Mouse (Mus musculus) embryonic facial prominence, embryonic 15.5 days (tissue): ENCODE results near the gene Fam186b. TPM values are rescaled to one million over a fixed set of nuclear protein-coding genes. Genes with fewer than 3 reads are reported as not detected.
"Not testable (repeated sequence)": the region's sequence is repeated elsewhere in the genome, so short reads cannot be mapped to it uniquely, and the experiment has no call there.

Experiments used
- ATAC-seq: fragments of 200-750 bp; cut with Nextera tagmentation; 2 replicates; pipeline ENCODE4 v1.8.0; 2017; ENCODE audit warnings: low read depth, moderate TSS enrichment; ENCODE audit not compliant: insufficient number of reproducible peaks, low FRiP score, low TSS enrichment
- H3K27ac ChIP-seq: fragments of 300-500 bp; sonication (generic); replicated peaks from 2 replicates; pipeline ENCODE4 v1.5.1; 2015; ENCODE audit warnings: mild to moderate bottlenecking, inconsistent platforms
- H3K27me3 ChIP-seq: fragments of 300-500 bp; sonication (generic); 2 replicates; pipeline ENCODE4 v1.6.1; 2015; ENCODE audit warnings: inconsistent platforms
- H3K36me3 ChIP-seq: fragments of 300-500 bp; sonication (generic); 2 replicates; pipeline ENCODE4 v1.6.1; 2015; ENCODE audit warnings: mild to moderate bottlenecking, inconsistent platforms
- H3K4me1 ChIP-seq: fragments of 300-500 bp; sonication (generic); 2 replicates; pipeline ENCODE4 v1.6.1; 2015; ENCODE audit warnings: inconsistent platforms
- H3K4me2 ChIP-seq: fragments of 300-500 bp; sonication (generic); replicated peaks from 2 replicates; pipeline ENCODE4 v1.6.1; 2015; ENCODE audit warnings: mild to moderate bottlenecking, inconsistent platforms
- H3K4me3 ChIP-seq: fragments of 300-500 bp; sonication (generic); replicated peaks from 2 replicates; pipeline ENCODE4 v1.5.1; 2015; ENCODE audit warnings: mild to moderate bottlenecking, inconsistent platforms
- H3K9ac ChIP-seq: fragments of 300-500 bp; sonication (generic); 2 replicates; pipeline ENCODE4 v1.6.1; 2015; ENCODE audit warnings: inconsistent platforms
- H3K9me3 ChIP-seq: fragments of 300-500 bp; sonication (generic); replicated peaks from 2 replicates; pipeline ENCODE4 v1.6.1; 2016; ENCODE audit warnings: inconsistent platforms
- WGBS: fragments of 180-500 bp; shearing (Covaris S2); methylation state at CpG from one replicate; pipeline ENCODE4 v1.1.7; 2015; 5-methylcytosine and 5-hydroxymethylcytosine counted together
- polyA plus RNA-seq: library from polyadenylated mRNA; unstranded; fragments of >200 nt; fragmentation: Nextera tagmentation; extraction: Ambion mirVana; gene quantifications from 2 replicates; pipeline ENCODE4 v1.2.1, GENCODE M21; 2015

The Fam186b gene
- polyA plus RNA-seq, 1 experiment from 2014 or later: 0.27 TPM

DNA sequence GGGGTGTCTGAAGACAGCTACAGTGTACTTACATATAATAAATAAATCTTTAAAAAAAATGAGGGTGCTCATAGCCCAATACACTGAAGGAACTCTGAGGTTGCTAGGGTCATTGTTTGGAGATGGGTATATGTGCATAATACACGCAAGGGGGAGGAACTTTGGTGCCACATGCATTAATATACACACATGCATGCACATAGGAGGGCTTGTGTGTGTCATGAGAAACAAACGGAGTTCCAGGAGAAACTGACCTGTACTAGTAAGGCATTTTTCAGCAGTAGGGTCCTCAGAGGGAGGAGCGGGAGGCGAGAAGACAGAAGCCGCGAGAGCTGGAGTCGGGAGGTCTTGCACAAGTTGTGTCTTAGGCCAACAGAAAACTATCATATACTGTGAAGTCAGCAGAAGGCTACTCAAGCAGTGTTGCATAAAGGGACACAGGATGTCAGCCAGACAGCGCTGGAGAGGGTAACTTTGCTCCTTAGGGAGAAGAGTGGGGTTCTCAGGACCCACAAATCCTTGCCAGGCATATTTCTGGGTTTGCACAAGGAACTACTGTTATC, 36.4 kb downstream of the Fam186b start:
- ATAC-seq: no peak
- H3K36me3 ChIP-seq: no peaks in the 10 kb centered on the region
- peak overlapping the region; percentile 22 for H3K4me3 ChIP-seq
- H3K9ac ChIP-seq: no peak overlapping the region
- H3K4me2 ChIP-seq: peak overlapping the region; percentile 34
- no peaks in the 10 kb centered on the region for H3K27me3 ChIP-seq
- H3K9me3 ChIP-seq: no peaks in the 10 kb centered on the region
- H3K27ac ChIP-seq: 0 out of 2 replicates have a peak overlapping the region, but pooled peaks have one; percentile 7
- H3K4me1 ChIP-seq: peaks cover 9% of the 10 kb centered on the region; the same call in 1 of the 2 replicates
- WGBS: 59% methylated on average over 8 of the region's 8 CpGs

DNA sequence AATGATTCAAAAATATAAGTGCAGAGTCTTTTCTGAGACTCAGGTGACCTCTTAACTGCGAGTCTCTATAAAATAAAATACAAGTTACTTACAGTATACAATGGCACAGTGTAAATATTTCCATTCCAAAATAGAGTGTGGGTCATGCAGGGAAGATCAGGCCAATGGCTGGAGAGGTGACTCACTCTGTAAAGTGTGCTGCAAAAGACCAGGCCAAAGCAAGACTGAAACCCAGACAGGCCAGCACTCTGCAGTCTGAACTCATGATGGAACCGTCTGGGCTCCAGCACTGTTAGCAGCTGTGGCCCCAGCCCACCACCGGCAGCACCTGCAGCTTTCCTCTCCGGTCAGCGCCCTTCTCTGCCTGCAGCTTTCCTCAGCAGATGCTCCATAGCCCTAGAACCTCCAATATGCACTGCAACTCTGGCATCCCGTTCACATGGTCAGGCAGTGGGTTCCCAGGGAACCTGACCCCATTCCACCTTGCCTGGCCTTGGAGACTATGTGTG, 40.4 kb downstream of the Fam186b start:
- Histone ChIP-seq H3K36me3 (no peaks in the 10 kb centered on the region), H3K4me3 (no peak overlapping the region), H3K9ac (no peak overlapping the region), H3K4me1 (peaks cover 17% of the 10 kb centered on the region; the same call in 1 of the 2 replicates), H3K9me3 (no peaks in the 10 kb centered on the region), H3K27me3 (no peaks in the 10 kb centered on the region), H3K4me2 (no peak overlapping the region), H3K27ac (no peak overlapping the region)
- 84% methylated on average over 6 of the region's 6 CpGs for WGBS
- no peak for ATAC-seq

DNA sequence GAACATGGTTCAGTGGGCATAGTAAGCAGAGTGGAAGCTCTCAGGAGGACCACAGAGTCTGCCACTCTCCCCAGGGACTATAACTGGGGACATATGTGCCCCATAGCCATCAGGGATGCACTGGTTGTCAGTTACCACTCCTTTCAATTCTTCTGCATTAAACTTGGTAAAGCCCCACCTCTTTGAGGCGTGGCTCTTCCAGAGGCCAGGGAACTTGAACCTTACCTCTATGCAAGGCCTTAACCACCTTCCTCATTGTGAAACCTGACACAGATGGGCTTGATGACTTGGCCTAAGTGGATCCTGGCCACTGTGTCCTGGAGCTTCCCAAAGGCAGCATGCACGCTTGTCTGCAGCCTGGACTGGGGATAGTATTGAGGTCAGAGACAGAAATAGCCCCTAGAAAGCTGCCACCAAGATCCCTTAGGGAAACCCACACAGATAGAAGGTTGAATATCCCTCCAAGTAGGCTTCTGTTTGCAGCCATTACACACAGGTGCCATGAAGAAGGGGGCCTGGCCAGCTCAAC, 41.1 kb downstream of the Fam186b start:
- 77% methylated on average over 2 of the region's 2 CpGs for WGBS
- Histone ChIP-seq H3K36me3 (no peaks in the 10 kb centered on the region), H3K4me2 (no peak overlapping the region), H3K9me3 (no peaks in the 10 kb centered on the region), H3K27me3 (no peaks in the 10 kb centered on the region), H3K27ac (no peak overlapping the region), H3K4me1 (peaks cover 19% of the 10 kb centered on the region; the same call in 1 of the 2 replicates), H3K9ac (no peak overlapping the region), H3K4me3 (no peak overlapping the region)
- ATAC-seq: no peak

DNA sequence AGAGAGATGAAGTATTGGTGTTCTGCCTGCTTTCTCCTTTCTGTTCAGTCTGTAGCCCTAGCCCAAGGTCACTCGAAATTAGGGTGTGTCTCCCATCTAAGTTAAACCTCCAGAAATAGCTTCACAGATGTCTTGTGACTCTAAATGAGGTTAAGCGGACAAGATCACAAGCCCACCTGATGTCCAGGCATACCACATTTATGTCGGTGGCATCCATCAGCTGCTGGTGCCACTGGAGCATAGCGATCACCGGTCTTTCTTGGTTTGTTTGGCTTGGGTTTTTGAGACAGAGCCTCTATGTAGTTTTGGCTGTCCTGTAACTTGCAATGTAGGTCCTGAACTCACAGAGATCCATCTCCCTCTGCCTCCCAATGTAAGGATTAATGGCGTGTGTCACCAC, 41.9 kb downstream of the Fam186b start:
- Histone ChIP-seq H3K9ac (no peak overlapping the region), H3K4me3 (no peak overlapping the region), H3K27me3 (no peaks in the 10 kb centered on the region), H3K27ac (no peak overlapping the region), H3K9me3 (no peaks in the 10 kb centered on the region), H3K4me2 (no peak overlapping the region), H3K36me3 (no peaks in the 10 kb centered on the region), H3K4me1 (peaks cover 16% of the 10 kb centered on the region; the same call in 1 of the 2 replicates)
- no peak for ATAC-seq
- WGBS: 85% methylated on average over 6 of the region's 6 CpGs

DNA sequence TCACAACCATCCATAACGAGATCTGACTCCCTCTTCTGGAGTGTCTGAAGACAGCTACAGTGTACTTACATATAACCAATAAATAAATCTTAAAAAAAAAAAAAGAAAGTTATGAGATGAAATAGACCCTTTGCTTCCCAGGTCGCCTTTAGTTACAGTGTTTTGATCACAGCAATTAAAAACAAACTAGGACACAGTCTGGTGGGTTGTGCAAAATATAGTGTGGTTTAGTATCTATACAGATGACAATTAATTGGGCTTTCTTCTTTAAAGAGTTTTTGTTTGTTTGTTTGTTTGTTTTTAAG, 42.6 kb downstream of the Fam186b start:
- Histone ChIP-seq H3K4me1 (peaks cover 16% of the 10 kb centered on the region; the same call in 1 of the 2 replicates), H3K4me2 (peak overlapping the region; percentile 70; the same call in 1 of the 2 replicates), H3K4me3 (peak overlapping the region; percentile 74; the same call in 1 of the 2 replicates), H3K27ac (peak overlapping the region; percentile 99)
- not testable (repeated sequence) for H3K9ac ChIP-seq, H3K9me3 ChIP-seq, H3K36me3 ChIP-seq, ATAC-seq, H3K27me3 ChIP-seq
- 43% methylated on average over 2 of the region's 2 CpGs for WGBS

DNA sequence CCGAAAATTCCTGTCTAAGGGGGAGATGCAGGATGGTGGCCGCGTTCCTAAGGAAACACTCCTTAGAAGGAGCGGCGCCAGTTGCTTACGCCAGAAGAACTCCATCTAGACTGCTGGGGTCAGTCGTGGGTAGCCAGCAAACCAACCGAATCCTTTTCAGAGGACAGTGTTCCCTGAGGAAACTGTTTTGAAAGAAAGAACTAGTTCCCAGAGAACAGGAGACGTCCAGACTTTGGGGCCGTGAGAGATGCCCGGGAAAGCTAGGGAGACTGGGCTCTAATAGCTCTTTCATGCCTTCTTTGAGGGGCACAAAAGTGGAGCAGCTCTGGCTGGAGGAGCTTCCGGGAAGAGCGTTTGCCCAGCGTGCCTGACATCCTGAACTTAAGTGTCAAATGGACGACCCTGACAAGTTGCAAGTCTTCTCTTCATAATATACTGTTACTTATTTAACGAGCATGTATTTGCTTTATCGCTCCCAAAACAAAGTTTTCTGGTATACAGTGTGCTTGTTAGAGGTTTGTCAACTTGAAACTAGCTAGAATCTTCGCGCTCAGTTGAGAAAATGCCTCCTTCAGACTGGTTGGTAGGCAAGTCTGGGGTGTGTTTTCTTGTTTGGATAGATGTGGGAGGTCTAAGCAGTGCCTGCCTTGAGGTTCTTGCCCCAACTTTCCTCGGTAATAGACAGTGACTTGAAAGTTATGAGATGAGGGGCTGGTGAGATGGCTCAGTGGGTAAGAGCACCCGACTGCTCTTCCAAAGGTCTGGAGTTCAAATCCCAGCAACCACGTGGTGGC, 43.1 kb downstream of the Fam186b start:
- WGBS: 3% methylated on average over 22 of the region's 22 CpGs
- H3K4me3 ChIP-seq: peak overlapping the region; percentile 74
- no peaks in the 10 kb centered on the region for H3K9me3 ChIP-seq
- peak overlapping the region; percentile 70 for H3K4me2 ChIP-seq
- peak; percentile 67 for ATAC-seq
- no peaks in the 10 kb centered on the region for H3K27me3 ChIP-seq
- H3K4me1 ChIP-seq: peaks cover 16% of the 10 kb centered on the region; the same call in 1 of the 2 replicates
- peak overlapping the region; percentile 62 for H3K9ac ChIP-seq
- peak overlapping the region; percentile 99 for H3K27ac ChIP-seq
- peaks cover 10% of the 10 kb centered on the region for H3K36me3 ChIP-seq

DNA sequence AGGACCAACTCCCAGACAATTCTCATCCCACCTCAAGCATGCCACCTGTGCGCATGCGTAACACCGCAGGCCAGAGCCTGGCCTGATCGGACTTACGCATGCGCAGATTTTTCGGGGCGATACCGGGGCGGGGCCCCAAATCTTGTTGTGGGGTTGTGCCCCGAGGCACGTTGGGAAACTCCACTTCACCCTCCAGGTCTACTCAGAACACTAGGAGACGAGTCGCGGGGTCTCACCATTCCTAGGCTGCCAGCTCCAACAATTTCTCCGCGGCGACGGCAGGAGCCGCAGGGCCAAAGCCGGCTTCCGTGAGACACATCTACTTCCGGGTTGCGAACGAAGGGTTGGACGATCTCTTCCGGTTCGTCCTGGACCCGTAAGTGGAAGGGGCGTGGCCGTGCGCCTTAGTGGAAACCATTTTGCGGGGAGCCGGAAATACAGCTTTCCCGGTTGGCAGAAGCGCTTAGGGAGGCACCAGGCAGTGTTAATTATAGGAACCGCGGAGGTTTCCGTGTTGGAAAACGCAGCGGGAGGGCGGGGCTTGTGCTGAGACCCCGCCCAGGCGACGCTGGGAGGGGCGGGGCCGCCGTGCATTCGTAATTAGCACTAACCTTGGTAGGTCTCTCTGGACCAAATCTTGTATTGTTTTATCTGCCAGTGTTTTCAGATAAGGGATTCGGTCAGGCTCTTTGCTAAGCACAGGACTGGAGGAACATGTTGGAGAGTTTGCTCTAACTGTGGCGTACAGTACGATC, 43.9 kb downstream of the Fam186b start, which contains the start of gene Mcrs1:
TSS of gene Mcrs1 (minus strand) at position 336 of the 755 bp plus-strand sequence.
- Histone ChIP-seq H3K4me2 (peak within 1 kb of the TSS; percentile 70), H3K9ac (peak within 1 kb of the TSS; percentile 62), H3K27me3 (no peaks in the 10 kb centered on the region), H3K27ac (peak within 1 kb of the TSS; percentile 99), H3K4me3 (peak within 1 kb of the TSS; percentile 74), H3K36me3 (peaks cover 18% of the 10 kb centered on the region), H3K4me1 (peaks cover 16% of the 10 kb centered on the region; the same call in 1 of the 2 replicates), H3K9me3 (no peaks in the 10 kb centered on the region)
- WGBS: under 1% methylated on average over 52 of the region's 52 CpGs
- ATAC-seq: peak; percentile 94

DNA sequence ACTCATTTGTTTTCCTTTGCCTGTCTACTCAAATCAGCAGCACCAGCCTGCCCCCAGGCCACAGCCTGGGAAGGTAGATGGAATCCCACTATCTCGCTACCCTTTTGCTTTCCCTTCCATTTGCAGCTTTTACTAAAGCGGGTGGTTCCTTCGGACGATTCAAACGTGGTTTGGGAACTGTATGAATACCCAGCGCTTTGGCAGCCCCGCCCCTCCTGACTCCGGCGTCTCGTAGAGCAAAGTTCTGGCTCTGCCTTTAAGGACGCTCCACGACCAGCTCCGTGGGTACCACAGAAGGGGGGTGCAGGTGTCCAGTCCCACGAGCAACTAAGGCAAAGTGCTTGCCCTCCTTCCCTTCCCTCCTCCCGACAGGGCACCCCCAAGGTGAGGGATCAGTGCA, 44.6 kb downstream of the Fam186b start:
- H3K4me3 ChIP-seq: peak overlapping the region; percentile 74

DNA sequence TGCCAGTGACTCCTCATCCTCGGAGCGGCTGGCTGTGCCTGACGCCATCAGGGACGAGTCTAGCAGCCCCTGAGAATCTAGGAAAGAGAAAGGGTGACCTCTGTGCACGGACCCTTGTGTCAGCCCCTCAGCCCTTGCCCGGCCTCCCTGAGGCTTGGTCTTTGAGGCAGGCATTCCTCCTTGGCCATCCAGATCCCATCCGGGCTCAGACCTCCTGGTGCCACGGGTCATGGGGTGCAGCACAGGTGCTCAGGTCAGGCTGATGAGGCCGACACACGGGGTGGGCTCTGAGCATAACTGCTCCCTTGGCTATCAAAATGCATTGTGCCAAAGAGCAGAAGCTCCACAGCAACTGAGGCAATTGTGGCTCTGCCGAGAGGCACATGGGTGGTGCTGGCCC, 45.8 kb downstream of the Fam186b start:
- peaks cover 36% of the 10 kb centered on the region for H3K36me3 ChIP-seq
- H3K27ac ChIP-seq: no peak overlapping the region
- H3K27me3 ChIP-seq: no peaks in the 10 kb centered on the region
- H3K4me3 ChIP-seq: no peak overlapping the region
- no peak overlapping the region for H3K9ac ChIP-seq
- ATAC-seq: no peak
- no peak overlapping the region for H3K4me2 ChIP-seq
- H3K9me3 ChIP-seq: no peaks in the 10 kb centered on the region
- peaks cover 16% of the 10 kb centered on the region; the same call in 1 of the 2 replicates for H3K4me1 ChIP-seq
- WGBS: 88% methylated on average over 11 of the region's 11 CpGs

More for the DNA sequence above, 44.6 kb downstream of the Fam186b start:
- Histone ChIP-seq H3K36me3 (peaks cover 25% of the 10 kb centered on the region), H3K9ac (peak overlapping the region; percentile 24; the same call in 1 of the 2 replicates), H3K27ac (peak overlapping the region; percentile 58; the same call in 1 of the 2 replicates), H3K4me1 (peaks cover 16% of the 10 kb centered on the region; the same call in 1 of the 2 replicates), H3K4me2 (peak overlapping the region; percentile 70)
- H3K27me3 ChIP-seq, ATAC-seq, H3K9me3 ChIP-seq: not testable (repeated sequence)
- under 1% methylated on average over 14 of the region's 15 CpGs for WGBS

DNA sequence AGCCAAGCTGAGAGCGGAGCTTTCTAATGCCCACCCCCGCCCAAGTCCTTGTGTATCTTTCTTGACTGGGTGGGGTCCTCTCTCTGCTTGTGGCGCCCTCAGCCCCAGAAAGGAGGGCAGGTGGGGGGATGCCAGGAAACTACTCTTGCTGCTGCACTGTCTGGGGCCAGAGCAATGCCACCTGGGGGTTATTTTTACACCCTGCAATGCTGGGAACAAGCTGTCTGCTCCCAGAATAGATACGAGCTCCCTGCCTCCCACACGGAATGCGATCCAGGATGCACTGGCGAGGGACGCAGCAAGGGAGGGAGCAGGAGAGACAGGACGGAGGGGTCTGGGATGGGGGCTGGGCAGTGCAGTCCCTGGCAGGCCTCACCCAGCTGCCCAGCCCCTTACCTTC, 46.7 kb downstream of the Fam186b start:
- peaks cover 16% of the 10 kb centered on the region; the same call in 1 of the 2 replicates for H3K4me1 ChIP-seq
- H3K4me2 ChIP-seq: no peak overlapping the region
- H3K4me3 ChIP-seq: no peak overlapping the region
- WGBS: 81% methylated on average over 9 of the region's 9 CpGs
- no peak overlapping the region for H3K27ac ChIP-seq
- peaks cover 45% of the 10 kb centered on the region for H3K36me3 ChIP-seq
- H3K9ac ChIP-seq: no peak overlapping the region
- H3K9me3 ChIP-seq: no peaks in the 10 kb centered on the region
- ATAC-seq: no peak
- no peaks in the 10 kb centered on the region for H3K27me3 ChIP-seq
